Mouse (Mus musculus) myocyte (in vitro differentiated cells): ENCODE results near the gene Mcm9.

ENCODE experiments used
- CEBPB ChIP-seq: IDR thresholded peaks from 2 replicates; pipeline ENCODE4 v1.6.1; 2011; ENCODE audit warnings: mild to moderate bottlenecking, moderate library complexity; ENCODE audit not compliant: poor library complexity, insufficient read depth, severe bottlenecking
- MYOD1 ChIP-seq, 3 experiments: IDR thresholded peaks; one replicate each; pipeline ENCODE4 v1.6.1; 2011; ENCODE audit warnings: control low read depth in 2 of 3, low read depth in 2 of 3, mild to moderate bottlenecking in 2 of 3, moderate library complexity in 1 of 3; ENCODE audit not compliant: insufficient read length in 2 of 3, control insufficient read depth in 1 of 3
- POLR2A ChIP-seq: IDR thresholded peaks from one replicate; pipeline ENCODE4 v1.6.1; 2011; ENCODE audit warnings: low read depth, mild to moderate bottlenecking, control low read depth, moderate library complexity; ENCODE audit not compliant: insufficient read length
- POLR2AphosphoS2 ChIP-seq: IDR thresholded peaks from one replicate; pipeline ENCODE4 v1.6.1; 2011; ENCODE audit warnings: low read depth, control low read depth; ENCODE audit not compliant: insufficient read length
- REST ChIP-seq: IDR thresholded peaks from one replicate; pipeline ENCODE4 v1.6.1; 2011; ENCODE audit warnings: mild to moderate bottlenecking, control low read depth, moderate library complexity; ENCODE audit not compliant: insufficient read depth, insufficient read length
- TCF12 ChIP-seq: IDR thresholded peaks from one replicate; pipeline ENCODE4 v1.6.1; 2011; ENCODE audit warnings: mild to moderate bottlenecking, control low read depth; ENCODE audit not compliant: poor library complexity, insufficient read depth, severe bottlenecking
- USF1 ChIP-seq: IDR thresholded peaks from one replicate; pipeline ENCODE4 v1.6.1; 2011; ENCODE audit warnings: low read depth, mild to moderate bottlenecking, control low read depth, moderate library complexity

DNA sequence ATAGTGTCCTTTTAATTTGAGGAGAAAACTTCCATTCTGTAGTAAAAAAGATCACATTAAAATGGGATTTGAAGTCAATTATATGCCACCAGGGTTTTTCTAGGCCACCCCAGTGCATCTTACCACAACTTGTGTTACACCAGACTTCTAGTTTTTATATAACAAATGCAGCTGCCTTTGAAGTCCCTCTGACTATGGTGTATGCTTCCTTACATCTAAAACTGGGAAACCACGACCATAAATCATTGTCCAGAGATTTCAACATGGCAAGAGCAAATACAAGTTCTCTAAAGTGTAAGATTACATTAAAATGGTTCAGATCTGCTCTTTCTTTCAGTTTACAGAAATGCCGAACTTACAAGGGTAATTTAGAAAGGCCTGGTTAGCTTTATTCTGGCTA lies 22.0 kb downstream of the Mcm9 start:
- TF ChIP-seq TCF12 (no peak), USF1 (no peak), REST (no peak), CEBPB (no peak), POLR2AphosphoS2 (no peak), POLR2A (no peak), MYOD1 (IDR thresholded peaks at IDR 0.05; ENCODE audit: control insufficient read depth in 1 of 3, insufficient read length in 2 of 3, low read depth in 2 of 3) (no peak)
